Mouse (Mus musculus): ENCODE data around the gene 1110051M20Rik. TPM values are rescaled to one million over a fixed set of nuclear protein-coding genes. Genes with fewer than 3 reads are reported as not detected.

1110051M20Rik gene
- polyA plus RNA-seq, 1 experiment: 10.3 TPM

DNA sequence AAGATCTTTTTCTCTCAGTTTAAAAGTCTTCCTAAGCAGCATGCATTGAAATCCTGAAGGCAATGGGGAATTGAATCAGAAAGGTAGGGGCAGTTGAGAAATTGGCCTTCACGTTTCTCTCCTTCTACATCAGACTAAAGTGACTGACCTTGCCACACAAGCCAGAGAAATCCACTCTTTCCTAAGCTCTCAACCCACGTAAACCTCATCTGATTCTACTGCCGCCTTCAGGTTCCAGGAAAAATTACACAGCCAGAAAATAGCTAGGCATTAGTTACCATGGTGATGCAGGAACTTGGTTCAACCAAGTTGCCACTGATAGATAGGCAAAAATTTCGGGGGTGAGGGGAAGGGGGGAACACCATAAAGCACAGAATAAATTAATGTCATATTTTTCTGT lies 11.3 kb upstream of the 1110051M20Rik start:
- Histone ChIP-seq H3K27ac (ENCODE audit: control insufficient read depth, insufficient read depth, low read length) (no peak overlapping the region), H3K27me3 (ENCODE audit: control insufficient read depth, insufficient read depth, low read length) (peaks cover 18% of the 10 kb centered on the region), H3K4me1 (replicated peaks; ENCODE audit: control insufficient read depth, insufficient read depth, low read length) (peaks cover 17% of the 10 kb centered on the region), H3K4me3 (ENCODE audit: control insufficient read depth, insufficient read depth, low read length) (no peak overlapping the region), H3K36me3 (ENCODE audit: control insufficient read depth, insufficient read depth, low read length) (no peaks in the 10 kb centered on the region)
- TF ChIP-seq POLR2A (IDR thresholded peaks at IDR 0.05; ENCODE audit: control insufficient read depth, extremely low read depth, insufficient read depth, low read length, poor library complexity): no peak
- no peak for TF ChIP-seq CTCF (IDR thresholded peaks at IDR 0.05; ENCODE audit: borderline replicate concordance, control insufficient read depth, extremely low read depth, insufficient read depth, low read length, poor library complexity)
- WGBS: 4% methylated on average over 4 of the region's 4 CpGs
- no peak for DNase-seq

DNA sequence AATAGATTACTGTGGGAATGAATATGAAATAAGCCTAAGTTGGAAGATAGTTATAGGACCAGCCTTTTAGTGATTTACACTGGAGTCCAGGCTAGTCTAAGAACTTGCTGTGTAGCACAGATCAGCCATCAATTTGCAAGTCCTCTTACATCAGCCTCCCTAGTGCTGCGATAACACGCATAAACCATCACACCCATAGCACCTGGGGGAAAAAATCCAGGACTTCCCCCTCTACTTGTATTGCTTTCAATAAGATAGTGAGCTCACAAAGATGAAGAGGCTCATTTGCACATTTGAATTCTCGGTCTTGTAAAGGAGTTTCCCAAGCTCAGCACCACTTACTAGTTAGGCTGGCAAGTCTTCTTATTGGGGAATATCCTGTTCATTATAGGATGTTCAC lies 9.9 kb upstream of the 1110051M20Rik start:
- no peaks in the 10 kb centered on the region for H3K36me3 ChIP-seq (ENCODE audit: control insufficient read depth, insufficient read depth, low read length)
- no peak overlapping the region for H3K27ac ChIP-seq (ENCODE audit: control insufficient read depth, insufficient read depth, low read length)
- 93% methylated on average over 3 of the region's 3 CpGs for WGBS
- no peak for TF ChIP-seq POLR2A (IDR thresholded peaks at IDR 0.05; ENCODE audit: control insufficient read depth, extremely low read depth, insufficient read depth, low read length, poor library complexity)
- TF ChIP-seq CTCF (IDR thresholded peaks at IDR 0.05; ENCODE audit: borderline replicate concordance, control insufficient read depth, extremely low read depth, insufficient read depth, low read length, poor library complexity): no peak
- H3K4me3 ChIP-seq (ENCODE audit: control insufficient read depth, insufficient read depth, low read length): no peak overlapping the region
- DNase-seq: no peak
- peaks cover 17% of the 10 kb centered on the region for H3K4me1 ChIP-seq (replicated peaks; ENCODE audit: control insufficient read depth, insufficient read depth, low read length)
- peaks cover 12% of the 10 kb centered on the region for H3K27me3 ChIP-seq (ENCODE audit: control insufficient read depth, insufficient read depth, low read length)

DNA sequence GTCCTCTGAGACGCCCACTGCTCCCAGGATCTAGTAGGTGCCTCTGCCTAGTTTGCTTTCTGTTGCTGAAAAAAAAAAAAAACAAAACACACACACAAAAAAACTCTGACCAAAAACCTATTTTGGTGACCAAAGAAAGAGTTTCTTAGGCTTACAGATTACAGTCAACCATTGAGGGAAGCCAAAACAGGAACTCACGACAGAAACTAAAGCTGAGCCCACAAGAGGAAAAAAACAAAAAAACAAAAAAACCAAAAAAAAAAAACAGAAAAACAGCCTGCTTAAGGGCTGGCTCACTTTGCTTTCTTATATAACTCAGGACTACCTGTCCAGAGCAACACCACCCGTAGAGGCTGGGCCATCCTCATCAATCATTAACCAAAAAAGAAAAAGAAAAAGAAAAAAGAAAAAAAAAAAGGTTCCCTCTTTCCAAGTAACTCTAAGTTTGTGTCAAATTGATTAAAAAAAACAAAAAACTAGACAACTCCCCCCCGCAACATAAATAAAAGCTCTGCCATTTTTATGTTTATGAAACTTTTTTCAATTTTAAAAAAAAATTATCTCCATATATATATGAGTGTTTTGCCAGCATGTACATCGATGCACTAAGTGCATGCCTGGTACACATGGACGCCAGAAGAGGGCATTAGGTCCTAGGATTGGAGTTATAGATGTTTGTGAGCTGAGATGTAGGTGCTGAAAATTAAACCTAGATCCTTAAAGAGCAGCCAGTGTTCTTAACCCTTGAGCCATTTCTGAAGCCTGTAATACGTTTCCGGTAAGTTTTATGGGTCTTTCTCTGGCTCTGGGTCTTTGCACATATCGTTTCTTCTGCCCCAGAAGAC lies 8.9 kb upstream of the 1110051M20Rik start:
- Histone ChIP-seq H3K27ac (ENCODE audit: control insufficient read depth, insufficient read depth, low read length) (no peak overlapping the region), H3K27me3 (ENCODE audit: control insufficient read depth, insufficient read depth, low read length) (peaks cover 5% of the 10 kb centered on the region), H3K4me1 (replicated peaks; ENCODE audit: control insufficient read depth, insufficient read depth, low read length) (peaks cover 9% of the 10 kb centered on the region), H3K36me3 (ENCODE audit: control insufficient read depth, insufficient read depth, low read length) (no peaks in the 10 kb centered on the region), H3K4me3 (ENCODE audit: control insufficient read depth, insufficient read depth, low read length) (no peak overlapping the region)
- 68% methylated on average over 9 of the region's 9 CpGs for WGBS
- TF ChIP-seq CTCF (IDR thresholded peaks at IDR 0.05; ENCODE audit: borderline replicate concordance, control insufficient read depth, extremely low read depth, insufficient read depth, low read length, poor library complexity): no peak
- TF ChIP-seq POLR2A (IDR thresholded peaks at IDR 0.05; ENCODE audit: control insufficient read depth, extremely low read depth, insufficient read depth, low read length, poor library complexity): no peak
- DNase-seq: no peak

GRCm38 (mm10) chr2:91452658-91453057 lies 8.2 kb upstream of the 1110051M20Rik start:
- H3K4me1 ChIP-seq (replicated peaks; ENCODE audit: control insufficient read depth, insufficient read depth, low read length): peaks cover 1% of the 10 kb centered on the region; the same call in 1 of the 2 replicates
- WGBS: 87% methylated on average over 8 of the region's 8 CpGs
- H3K4me3 ChIP-seq (ENCODE audit: control insufficient read depth, insufficient read depth, low read length): no peak overlapping the region
- H3K36me3 ChIP-seq (ENCODE audit: control insufficient read depth, insufficient read depth, low read length): no peaks in the 10 kb centered on the region
- DNase-seq: no peak
- no peak for TF ChIP-seq CTCF (IDR thresholded peaks at IDR 0.05; ENCODE audit: borderline replicate concordance, control insufficient read depth, extremely low read depth, insufficient read depth, low read length, poor library complexity)
- TF ChIP-seq POLR2A (IDR thresholded peaks at IDR 0.05; ENCODE audit: control insufficient read depth, extremely low read depth, insufficient read depth, low read length, poor library complexity): no peak
- peaks cover 3% of the 10 kb centered on the region for H3K27me3 ChIP-seq (ENCODE audit: control insufficient read depth, insufficient read depth, low read length)
- no peak overlapping the region for H3K27ac ChIP-seq (ENCODE audit: control insufficient read depth, insufficient read depth, low read length)

DNA sequence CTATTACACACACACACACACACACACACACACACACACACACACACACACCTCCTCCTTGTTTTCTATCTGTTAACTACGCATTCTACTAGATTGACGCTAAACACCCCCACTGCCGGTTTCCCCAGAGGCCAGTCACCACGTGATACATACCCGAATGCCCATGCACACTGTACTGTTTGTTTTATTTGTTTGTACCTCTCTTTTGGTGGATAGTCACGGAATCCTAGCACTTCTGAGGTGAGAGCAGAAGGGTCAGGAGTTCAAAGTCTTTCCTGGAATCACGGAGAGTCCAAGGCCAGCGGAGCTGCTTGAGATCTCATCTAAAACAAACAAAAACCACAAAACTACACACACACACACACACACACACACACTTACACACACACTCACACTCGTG lies 5.8 kb upstream of the 1110051M20Rik start:
- TF ChIP-seq CTCF (IDR thresholded peaks at IDR 0.05; ENCODE audit: borderline replicate concordance, control insufficient read depth, extremely low read depth, insufficient read depth, low read length, poor library complexity): no peak
- no peak for TF ChIP-seq POLR2A (IDR thresholded peaks at IDR 0.05; ENCODE audit: control insufficient read depth, extremely low read depth, insufficient read depth, low read length, poor library complexity)
- Histone ChIP-seq H3K4me3 (ENCODE audit: control insufficient read depth, insufficient read depth, low read length) (no peak overlapping the region), H3K27ac (ENCODE audit: control insufficient read depth, insufficient read depth, low read length) (no peak overlapping the region), H3K27me3 (ENCODE audit: control insufficient read depth, insufficient read depth, low read length) (no peaks in the 10 kb centered on the region), H3K4me1 (replicated peaks; ENCODE audit: control insufficient read depth, insufficient read depth, low read length) (no peaks in the 10 kb centered on the region), H3K36me3 (ENCODE audit: control insufficient read depth, insufficient read depth, low read length) (no peaks in the 10 kb centered on the region)
- WGBS: 85% methylated on average over 9 of the region's 9 CpGs
- DNase-seq: no peak

DNA sequence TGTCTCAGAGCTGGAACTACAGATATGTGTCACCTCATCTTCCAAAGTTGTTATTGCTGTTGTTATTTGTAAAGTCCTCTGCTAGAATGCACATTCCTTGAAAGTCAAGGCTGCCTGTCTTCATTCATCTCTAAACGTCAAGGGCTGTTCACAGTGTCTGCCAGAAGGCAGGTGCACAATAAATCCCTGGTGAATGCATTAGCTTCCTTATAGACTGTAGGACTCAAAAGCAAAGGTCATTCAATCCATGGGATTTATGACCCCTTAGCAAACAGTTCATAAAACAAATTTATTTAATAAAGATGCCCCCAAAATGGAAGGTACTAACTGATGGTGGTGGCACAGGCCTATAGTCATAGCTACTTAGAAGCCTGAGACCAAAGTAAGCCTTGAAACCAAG lies 5.2 kb upstream of the 1110051M20Rik start:
- no peaks in the 10 kb centered on the region for H3K27me3 ChIP-seq (ENCODE audit: control insufficient read depth, insufficient read depth, low read length)
- no peak for DNase-seq
- TF ChIP-seq POLR2A (IDR thresholded peaks at IDR 0.05; ENCODE audit: control insufficient read depth, extremely low read depth, insufficient read depth, low read length, poor library complexity): no peak
- TF ChIP-seq CTCF (IDR thresholded peaks at IDR 0.05; ENCODE audit: borderline replicate concordance, control insufficient read depth, extremely low read depth, insufficient read depth, low read length, poor library complexity): no peak
- WGBS: 92% methylated on average over 1 of the region's 1 CpGs
- no peak overlapping the region for H3K4me3 ChIP-seq (ENCODE audit: control insufficient read depth, insufficient read depth, low read length)
- H3K4me1 ChIP-seq (replicated peaks; ENCODE audit: control insufficient read depth, insufficient read depth, low read length): no peaks in the 10 kb centered on the region
- no peak overlapping the region for H3K27ac ChIP-seq (ENCODE audit: control insufficient read depth, insufficient read depth, low read length)
- no peaks in the 10 kb centered on the region for H3K36me3 ChIP-seq (ENCODE audit: control insufficient read depth, insufficient read depth, low read length)
